Mouse (Mus musculus): Measurements from ENCODE around the gene Tprn. TPM values are rescaled to one million over a fixed set of nuclear protein-coding genes. Genes with fewer than 3 reads are reported as not detected.

The Tprn gene
- total and polyA plus RNA-seq, 3 experiments: 7.0 to 19.3 (median 13.1) TPM

DNA sequence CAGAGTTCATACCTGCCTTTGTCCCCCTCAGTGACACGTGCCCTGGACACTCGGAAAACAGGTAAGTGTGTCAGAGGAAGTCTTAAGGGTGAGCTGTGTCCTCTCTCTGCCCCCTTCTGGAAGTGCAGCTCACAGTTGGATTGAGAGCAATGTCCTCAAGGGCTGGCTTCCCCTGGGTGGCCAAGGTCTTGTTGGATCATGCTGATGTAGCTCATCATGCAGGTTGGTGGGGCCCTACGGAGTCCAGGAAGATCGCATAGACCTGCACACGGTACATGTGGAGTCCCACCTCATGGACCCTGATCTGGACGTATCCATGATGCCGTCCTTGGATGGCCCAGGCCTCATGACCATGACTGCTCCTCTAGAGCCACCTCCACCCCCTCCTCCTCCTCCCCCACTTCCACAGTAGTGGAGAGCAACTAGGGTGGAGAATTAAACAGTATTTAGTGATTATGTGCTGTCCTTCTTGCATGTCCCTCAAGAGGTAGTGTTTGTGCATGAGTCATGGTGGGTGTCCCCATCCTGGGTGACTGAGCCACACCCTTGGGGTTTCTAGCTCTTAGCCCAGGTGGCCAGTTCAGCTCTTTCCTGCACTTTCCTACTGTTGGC, 26.4 kb downstream of the Tprn start:
- H3K27me3 ChIP-seq (replicated peaks): peaks cover 31% of the 10 kb centered on the region
- H3K4me3 ChIP-seq (replicated peaks in 1 of 3; ENCODE audit: low read depth in 2 of 3, low read length in 2 of 3, poor library complexity in 1 of 3): no peak overlapping the region
- no peak overlapping the region for H3K27ac ChIP-seq (ENCODE audit: insufficient read depth, low read depth)
- no peaks in the 10 kb centered on the region for H3K9me3 ChIP-seq (replicated peaks; ENCODE audit: low read length)
- in situ Hi-C loops (cut with MboI; ENCODE audit: low pct_ligation_motif_present, low pct_unique_long_range_greater_than_20kb, low sequenced_read_pairs) (no loop called here), dilution Hi-C loops (cut with MboI; ENCODE audit: extremely low pct_ligation_motif_present, extremely low pct_unique_long_range_greater_than_20kb, low sequenced_read_pairs) (no loop called here)
- H3K79me2 ChIP-seq (replicated peaks; ENCODE audit: control insufficient read depth, extremely low read depth, insufficient read depth, poor library complexity, severe bottlenecking): no peaks in the 10 kb centered on the region
- no peak overlapping the region for H3K4me2 ChIP-seq (ENCODE audit: insufficient read depth, low read depth, poor library complexity, severe bottlenecking)
- TF ChIP-seq SMC3 (IDR thresholded peaks at IDR 0.05; ENCODE audit: low read depth, low read length) (no peak), RCOR1 (conservative IDR thresholded peaks at IDR 0.05; ENCODE audit: low read depth, low read length) (no peak), KAT2A (IDR thresholded peaks at IDR 0.05; ENCODE audit: insufficient replicate concordance, low read length) (no peak), MXI1 (IDR thresholded peaks at IDR 0.05; ENCODE audit: low read depth, low read length) (no peak), ELF1 (IDR thresholded peaks at IDR 0.05; ENCODE audit: low read depth, low read length) (no peak), RAD21 (IDR thresholded peaks at IDR 0.05; ENCODE audit: low read depth, low read length) (no peak), JUN (IDR thresholded peaks at IDR 0.05; ENCODE audit: insufficient read depth, low read depth, low read length) (no peak), POLR2A (IDR thresholded peaks at IDR 0.05; ENCODE audit: low read depth, low read length) (no peak), SIN3A (IDR thresholded peaks at IDR 0.05; ENCODE audit: low read length) (no peak), NELFE (IDR thresholded peaks at IDR 0.05; ENCODE audit: low read depth, low read length) (no peak), ZKSCAN1 (IDR thresholded peaks at IDR 0.05; ENCODE audit: borderline replicate concordance, low read depth, low read length) (no peak), CHD2 (IDR thresholded peaks at IDR 0.05; ENCODE audit: low read length) (no peak), ZNF384 (IDR thresholded peaks at IDR 0.05; ENCODE audit: low read depth, low read length) (no peak), JUND (conservative IDR thresholded peaks at IDR 0.05; ENCODE audit: low read depth, low read length) (no peak), MYC (IDR thresholded peaks at IDR 0.05; ENCODE audit: low read depth, low read length) (no peak), CHD1 (IDR thresholded peaks at IDR 0.05; ENCODE audit: low read depth, low read length) (no peak), MEF2A (IDR thresholded peaks at IDR 0.05; ENCODE audit: borderline replicate concordance, low read depth, low read length) (no peak), USF1 (IDR thresholded peaks at IDR 0.05; ENCODE audit: low read depth, low read length) (no peak)
- H3K9ac ChIP-seq (ENCODE audit: insufficient read depth, low read depth): no peak overlapping the region
- H3K36me3 ChIP-seq (replicated peaks in 1 of 2; ENCODE audit: control insufficient read depth in 1 of 2, insufficient read depth in 1 of 2, low read length in 1 of 2): peaks cover 22 to 34% of the 10 kb centered on the region in 2 experiments
- DNase-seq (ENCODE audit: extremely low read depth): no peak
- peaks cover 2 to 4% of the 10 kb centered on the region in 2 experiments; a peak in 3 of 4 replicates for H3K4me1 ChIP-seq (ENCODE audit: control insufficient read depth in 1 of 2, insufficient read depth in 2 of 2)

DNA sequence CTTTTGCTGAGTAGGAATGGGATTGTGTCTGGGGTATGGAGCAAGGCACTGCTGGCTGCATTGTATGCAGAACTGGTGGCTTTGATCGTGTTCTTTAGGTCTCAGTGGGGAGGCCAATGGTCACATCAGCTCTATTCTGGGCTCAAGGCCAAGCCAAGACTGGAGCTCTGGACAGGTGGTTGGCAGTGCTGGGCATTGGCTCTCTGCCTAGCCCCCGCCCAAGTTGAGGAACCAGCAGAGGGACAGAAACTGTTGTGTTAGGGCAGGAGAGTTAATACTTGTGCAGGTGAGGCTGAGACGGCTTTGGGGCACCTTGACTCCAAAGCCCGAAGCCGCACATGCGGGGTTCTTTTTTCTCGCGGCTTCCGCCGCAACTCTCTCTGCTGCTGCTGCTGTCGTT, 27.2 kb downstream of the Tprn start, which contains the start of gene Lrrc26:
Lrrc26 (plus strand) TSS at position 265 of the 400 bp plus-strand sequence.
- H3K79me2 ChIP-seq (replicated peaks; ENCODE audit: control insufficient read depth, extremely low read depth, insufficient read depth, poor library complexity, severe bottlenecking): no peaks in the 10 kb centered on the region
- TF ChIP-seq RCOR1 (conservative IDR thresholded peaks at IDR 0.05; ENCODE audit: low read depth, low read length) (no peak), BHLHE40 (IDR thresholded peaks at IDR 0.05; ENCODE audit: low read depth, low read length) (no peak)
- no peak within 1 kb of the TSS for H3K9ac ChIP-seq (ENCODE audit: insufficient read depth, low read depth)
- in situ Hi-C loops (cut with MboI; ENCODE audit: low pct_ligation_motif_present, low pct_unique_long_range_greater_than_20kb, low sequenced_read_pairs): no loop called here
- no peak for DNase-seq (ENCODE audit: extremely low read depth)
- peaks cover 2 to 4% of the 10 kb centered on the region in 2 experiments; a peak in 3 of 4 replicates for H3K4me1 ChIP-seq (ENCODE audit: control insufficient read depth in 1 of 2, insufficient read depth in 2 of 2)
- H3K9me3 ChIP-seq (replicated peaks; ENCODE audit: low read length): no peaks in the 10 kb centered on the region
- no peak within 1 kb of the TSS for H3K4me2 ChIP-seq (ENCODE audit: insufficient read depth, low read depth, poor library complexity, severe bottlenecking)
- peaks cover 16 to 26% of the 10 kb centered on the region in 2 experiments for H3K36me3 ChIP-seq (replicated peaks in 1 of 2; ENCODE audit: control insufficient read depth in 1 of 2, insufficient read depth in 1 of 2, low read length in 1 of 2)
- dilution Hi-C loops (cut with MboI; ENCODE audit: extremely low pct_ligation_motif_present, extremely low pct_unique_long_range_greater_than_20kb, low sequenced_read_pairs): no loop called here
- H3K27ac ChIP-seq (ENCODE audit: insufficient read depth, low read depth): no peak within 1 kb of the TSS
- no peak within 1 kb of the TSS for H3K4me3 ChIP-seq (replicated peaks in 1 of 3; ENCODE audit: low read depth in 2 of 3, low read length in 2 of 3, poor library complexity in 1 of 3)
- peaks cover 40% of the 10 kb centered on the region for H3K27me3 ChIP-seq (replicated peaks)
